Mouse (Mus musculus) brain, embryonic 14.5 days (tissue): ENCODE data around the gene Tmtc1. TPM values are rescaled to one million over a fixed set of nuclear protein-coding genes. Genes with fewer than 3 reads are reported as not detected.

ENCODE experiments used
- DNase-seq: peaks from one replicate; pipeline ENCODE4 v3.0.0-alpha.2; 2011; ENCODE audit warnings: low read depth
- CTCF ChIP-seq: fragments of 200-500 bp; IDR thresholded peaks from 2 replicates; pipeline ENCODE4 v1.5.1; 2012; ENCODE audit warnings: inconsistent platforms, mild to moderate bottlenecking, moderate library complexity, borderline replicate concordance; ENCODE audit not compliant: insufficient read depth, insufficient read length; ENCODE audit errors: extremely low read depth
- POLR2A ChIP-seq: fragments of 200-500 bp; IDR thresholded peaks from 2 replicates; pipeline ENCODE4 v1.6.1; 2012; ENCODE audit warnings: mild to moderate bottlenecking, inconsistent platforms, borderline replicate concordance; ENCODE audit not compliant: poor library complexity, insufficient read depth, insufficient read length, severe bottlenecking; ENCODE audit errors: extremely low read depth
- polyA plus RNA-seq: library from polyadenylated mRNA; depleted of rRNA; stranded (reverse); fragments of >200 nt; gene quantifications from 2 replicates; pipeline ENCODE4 v1.2.3, GENCODE M21; 2012

Gene Tmtc1
- polyA plus RNA-seq, 1 experiment: 11.8 TPM

DNA sequence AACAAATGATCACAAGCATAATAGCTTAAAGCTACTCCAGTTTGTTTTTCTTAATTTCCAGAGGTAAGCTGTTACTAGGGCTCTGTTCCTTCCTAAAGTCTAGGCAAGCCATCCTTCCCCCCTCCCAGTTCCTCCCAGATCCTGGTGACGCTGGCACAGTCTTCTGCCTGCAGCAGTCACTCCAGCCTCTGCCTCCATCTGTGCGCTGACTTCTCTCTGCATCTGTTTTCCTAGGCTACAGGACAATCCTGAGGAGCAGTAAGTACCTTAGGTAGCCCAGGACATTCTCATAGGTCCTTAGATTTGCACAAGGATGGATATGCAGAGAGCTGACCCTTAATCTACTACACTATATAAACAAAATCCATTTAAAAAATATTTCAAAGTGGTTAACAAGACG, 81.7 kb downstream of the Tmtc1 start:
- no peak for TF ChIP-seq POLR2A
- TF ChIP-seq CTCF: no peak
- peak; percentile 51 for DNase-seq

DNA sequence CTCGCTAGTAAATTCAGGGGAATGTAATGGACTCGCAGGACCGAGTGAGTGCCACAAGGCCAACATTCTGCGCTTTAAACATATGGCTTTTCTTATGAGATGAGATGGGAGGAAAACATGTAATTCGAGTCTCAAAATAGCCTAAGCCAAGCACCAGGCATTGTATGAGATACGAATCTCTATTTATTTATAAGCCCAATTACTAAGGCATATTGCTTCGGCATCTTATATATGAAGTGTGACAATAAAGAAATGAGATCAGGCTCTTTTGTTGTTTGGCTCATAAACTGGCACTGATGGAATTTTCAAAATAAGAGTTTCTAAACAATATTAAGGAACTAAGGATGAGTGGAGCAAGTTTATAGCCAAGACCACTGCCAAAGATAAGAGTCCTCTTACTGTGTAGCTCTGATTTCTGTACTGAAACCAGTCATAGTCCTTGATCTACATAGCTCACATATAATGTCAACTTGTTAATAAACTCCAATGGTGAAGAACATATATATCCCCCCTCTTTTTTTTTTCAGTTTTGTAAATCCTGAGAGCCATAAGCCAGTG, 84.8 kb downstream of the Tmtc1 start:
- no peak for DNase-seq
- TF ChIP-seq CTCF (no peak), POLR2A (no peak)

GRCm38 (mm10) chr6:148358580-148359246, 85.5 kb downstream of the Tmtc1 start:
- DNase-seq: peak; percentile 77

GRCm38 (mm10) chr6:148356141-148356540, 88.0 kb downstream of the Tmtc1 start:
- TF ChIP-seq CTCF (no peak), POLR2A (no peak)
- DNase-seq: no peak

More at GRCm38 (mm10) chr6:148358580-148359246, 85.5 kb downstream of the Tmtc1 start:
- TF ChIP-seq POLR2A (no peak), CTCF (no peak)

- DNase-seq: peak; percentile 86
- TF ChIP-seq CTCF (peak; percentile 58), POLR2A (peak; percentile 15; the same call in 1 of the 2 replicates)
Measured at GRCm38 (mm10) chr6:148354509-148355474, 89.4 kb downstream of the Tmtc1 start.

GRCm38 (mm10) chr6:148354151-148354508, 90.1 kb downstream of the Tmtc1 start:
- no peak for DNase-seq

GRCm38 (mm10) chr6:148345001-148345400, 99.2 kb downstream of the Tmtc1 start:
- TF ChIP-seq CTCF: no peak
- TF ChIP-seq POLR2A: no peak
- DNase-seq: no peak

More at GRCm38 (mm10) chr6:148354151-148354508, 90.1 kb downstream of the Tmtc1 start:
- TF ChIP-seq CTCF (no peak), POLR2A (no peak)

GRCm38 (mm10) chr6:148342191-148342590, 102.0 kb downstream of the Tmtc1 start:
- no peak for DNase-seq
- TF ChIP-seq CTCF: no peak
- TF ChIP-seq POLR2A: no peak

DNA sequence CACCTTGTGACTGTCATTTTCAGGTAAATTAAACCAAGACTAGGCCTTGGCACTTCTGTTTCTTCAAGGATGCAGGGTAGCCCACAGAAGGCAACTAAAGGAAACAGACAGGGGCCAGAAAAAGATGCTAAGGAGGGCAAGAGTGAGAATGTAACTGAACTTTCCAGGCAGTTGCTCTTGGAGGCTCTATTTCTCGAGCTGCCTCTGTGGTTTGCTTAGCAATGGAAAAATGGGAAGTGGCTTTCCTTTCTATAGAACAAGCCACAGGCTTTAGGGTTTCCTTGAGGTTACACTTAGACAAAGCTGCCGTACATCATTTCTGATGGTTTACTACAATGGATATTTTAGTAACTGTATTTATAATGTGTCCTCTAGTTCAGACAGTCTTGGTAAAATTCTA, 102.4 kb downstream of the Tmtc1 start:
- DNase-seq: no peak
- TF ChIP-seq POLR2A (no peak), CTCF (no peak)

GRCm38 (mm10) chr6:148338326-148338957, 105.7 kb downstream of the Tmtc1 start:
- TF ChIP-seq POLR2A (no peak), CTCF (no peak)
- peak; percentile 78 for DNase-seq

GRCm38 (mm10) chr6:148336290-148336955, 107.8 kb downstream of the Tmtc1 start:
- TF ChIP-seq POLR2A (no peak), CTCF (no peak)
- DNase-seq: no peak

- TF ChIP-seq POLR2A: no peak
- TF ChIP-seq CTCF: no peak
- no peak for DNase-seq
Measured at GRCm38 (mm10) chr6:148331916-148332315, 112.3 kb downstream of the Tmtc1 start.
